Mouse (Mus musculus) olfactory bulb, adult 2 months (tissue): Measurements from ENCODE around the gene Gm614. TPM values are rescaled to one million over a fixed set of nuclear protein-coding genes. Genes with fewer than 3 reads are reported as not detected.

ENCODE experiments used
- H3K27ac ChIP-seq: fragments of 200-500 bp; 2 replicates; pipeline ENCODE4 v1.5.1; 2012; ENCODE audit warnings: low read depth, low read length; ENCODE audit not compliant: insufficient read depth
- H3K4me1 ChIP-seq: fragments of 200-500 bp; 2 replicates; pipeline ENCODE4 v1.6.1; 2012; ENCODE audit warnings: low read length; ENCODE audit not compliant: control insufficient read depth, insufficient read depth
- H3K4me3 ChIP-seq: fragments of 200-500 bp; 2 replicates; pipeline ENCODE4 v1.5.1; 2012; ENCODE audit warnings: mild to moderate bottlenecking, low read depth, low read length, moderate library complexity; ENCODE audit not compliant: insufficient read depth
- CTCF ChIP-seq: fragments of 200-500 bp; IDR thresholded peaks from 2 replicates; pipeline ENCODE4 v1.5.1; 2012; ENCODE audit warnings: low read depth, mild to moderate bottlenecking, low read length, moderate library complexity; ENCODE audit not compliant: insufficient read depth
- POLR2A ChIP-seq: fragments of 200-500 bp; IDR thresholded peaks from 2 replicates; pipeline ENCODE4 v1.6.1; 2012; ENCODE audit warnings: mild to moderate bottlenecking, low read depth, low read length, moderate library complexity; ENCODE audit not compliant: insufficient read depth
- WGBS: fragments of 180-500 bp; shearing (Covaris S2); methylation state at CpG from one replicate; pipeline ENCODE4 v1.1.7; 2018; 5-methylcytosine and 5-hydroxymethylcytosine counted together
- polyA plus RNA-seq: library from polyadenylated mRNA; stranded (reverse); fragments of >200 nt; gene quantifications from 2 replicates; pipeline ENCODE4 v1.2.4, GENCODE M21; 2012; ENCODE audit warnings: low replicate concordance; ENCODE audit not compliant: missing spikeins, insufficient read depth, insufficient read length

Gm614 gene
- not detected in 2 replicates for polyA plus RNA-seq

- H3K27ac ChIP-seq, result no peak within 1 kb of the TSS
- WGBS, result 91% methylated on average over 1 of the region's 1 CpGs
- H3K4me1 ChIP-seq, result peaks cover 5% of the 10 kb centered on the region; the same call in 1 of the 2 replicates
- no peak within 1 kb of the TSS for H3K4me3 ChIP-seq
- no peak for TF ChIP-seq POLR2A
- no peak for TF ChIP-seq CTCF
Observed at GRCm38 (mm10) chrX:101263892-101264291, at the start of gene Gm614. Gm614 (minus strand) TSS chrX:101263992.

GRCm38 (mm10) chrX:101309299-101309698 is 45.5 kb upstream of the Gm614 start:
- TF ChIP-seq CTCF, result no peak
- TF ChIP-seq POLR2A, result no peak
- Histone ChIP-seq H3K4me3 (no peak overlapping the region), H3K27ac (no peak overlapping the region), H3K4me1 (peaks cover 25% of the 10 kb centered on the region)
- WGBS, result 59% methylated on average over 5 of the region's 5 CpGs

GRCm38 (mm10) chrX:101304646-101305045 is 40.9 kb upstream of the Gm614 start:
- no peak for TF ChIP-seq CTCF
- TF ChIP-seq POLR2A, result no peak
- Histone ChIP-seq H3K27ac (no peak overlapping the region), H3K4me3 (no peak overlapping the region), H3K4me1 (peaks cover 45% of the 10 kb centered on the region)
- 57% methylated on average over 2 of the region's 2 CpGs for WGBS

GRCm38 (mm10) chrX:101301654-101302053 is 37.9 kb upstream of the Gm614 start:
- TF ChIP-seq POLR2A, result no peak
- no peak for TF ChIP-seq CTCF
- H3K4me1 ChIP-seq, result peaks cover 33% of the 10 kb centered on the region
- H3K4me3 ChIP-seq, result peak overlapping the region; percentile 36
- H3K27ac ChIP-seq, result no peak overlapping the region
- WGBS, result 34% methylated on average over 9 of the region's 9 CpGs

GRCm38 (mm10) chrX:101300427-101301030 is 36.7 kb upstream of the Gm614 start:
- TF ChIP-seq CTCF (no peak), POLR2A (no peak)
- Histone ChIP-seq H3K27ac (peak overlapping the region; percentile 73), H3K4me1 (peaks cover 28% of the 10 kb centered on the region), H3K4me3 (peak overlapping the region; percentile 81)
- WGBS, result 23% methylated on average over 13 of the region's 13 CpGs

- no peak for TF ChIP-seq CTCF
- no peak for TF ChIP-seq POLR2A
- Histone ChIP-seq H3K27ac (peak overlapping the region; percentile 90), H3K4me3 (peak overlapping the region; percentile 81), H3K4me1 (peaks cover 24% of the 10 kb centered on the region)
- 10% methylated on average over 10 of the region's 13 CpGs for WGBS
Observed at GRCm38 (mm10) chrX:101299473-101300426, 36.0 kb upstream of the Gm614 start.

GRCm38 (mm10) chrX:101299055-101299454 is 35.3 kb upstream of the Gm614 start, which contains the start of gene Nlgn3:
Nlgn3 (plus strand) TSS chrX:101299168.
- 24% methylated on average over 24 of the region's 24 CpGs for whole genome bisulfite sequencing
- TF ChIP-seq POLR2A (peak; percentile 61; the same call in 1 of the 2 replicates), CTCF (no peak)
- peak within 1 kb of the TSS; percentile 90 for H3K27ac ChIP-seq
- peaks cover 21% of the 10 kb centered on the region for H3K4me1 ChIP-seq
- H3K4me3 ChIP-seq, result peak within 1 kb of the TSS; percentile 81

- TF ChIP-seq POLR2A, result no peak
- TF ChIP-seq CTCF, result no peak
- Histone ChIP-seq H3K27ac (no peak overlapping the region), H3K4me1 (no peaks in the 10 kb centered on the region), H3K4me3 (no peak overlapping the region)
- 81% methylated on average over 10 of the region's 10 CpGs for WGBS
Observed at GRCm38 (mm10) chrX:101290111-101290510, 26.3 kb upstream of the Gm614 start.

GRCm38 (mm10) chrX:101289037-101289436 is 25.2 kb upstream of the Gm614 start:
- no peak overlapping the region for H3K4me3 ChIP-seq
- no peaks in the 10 kb centered on the region for H3K4me1 ChIP-seq
- no peak overlapping the region for H3K27ac ChIP-seq
- 90% methylated on average over 7 of the region's 7 CpGs for WGBS
- TF ChIP-seq CTCF, result no peak
- no peak for TF ChIP-seq POLR2A
